10 mouse cellular contexts compared by ENCODE assay signal in the genomic region with DNA sequence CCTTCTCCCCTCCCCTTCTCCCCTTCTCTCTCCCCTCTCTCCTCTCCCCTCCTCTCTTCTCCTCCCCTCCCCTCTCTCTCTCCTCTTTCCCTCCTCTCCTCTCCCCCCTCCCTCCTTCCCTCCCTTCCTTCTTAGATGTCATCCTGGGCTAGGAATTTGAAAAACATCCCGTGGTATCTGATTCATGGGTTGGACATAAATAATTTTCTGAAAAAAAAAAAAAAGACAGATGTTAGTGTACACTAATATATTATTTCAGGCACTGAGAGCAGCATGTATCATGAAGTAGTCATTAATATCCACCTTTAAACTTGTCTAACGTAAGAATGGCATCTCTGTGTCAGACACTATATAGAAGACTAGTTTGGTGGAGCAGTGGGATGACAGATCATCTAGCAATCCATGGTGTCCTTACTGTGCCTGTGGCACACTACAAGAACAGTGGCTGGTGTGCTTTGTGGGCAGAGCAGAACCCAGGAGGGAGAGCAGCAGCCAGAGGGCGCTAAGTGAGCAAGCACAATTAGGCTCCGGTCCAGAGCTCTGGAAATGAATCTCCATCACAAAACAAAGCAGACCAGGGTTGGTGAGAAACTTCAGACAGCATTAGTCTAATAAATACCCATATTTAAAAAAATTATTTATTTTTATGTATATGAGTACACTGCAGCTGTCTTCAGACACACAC. TPM values are rescaled to one million over a fixed set of nuclear protein-coding genes. Genes with fewer than 3 reads are reported as not detected.
DNase-seq lines count a peak whose midpoint lies in the region; ATAC-seq and TF ChIP-seq lines count a peak whose summit lies in the region.
"Had no signal": no experiment of that assay in that cellular context is flagged by ENCODE, and none has a peak within 500 bp of the region (broad histone marks: within the 10 kb centered on the region; RNA-seq: fewer than 3 reads in every experiment).

No protein-coding gene starts in this region.

- no peak overlapping the region for H3K27ac ChIP-seq in forebrain, postnatal 0 days (ENCODE audit: low read depth, low read length)
- no peak overlapping the region for H3K27ac ChIP-seq in forebrain, embryonic 15.5 days (replicated peaks)
- H3K27ac ChIP-seq in limb, embryonic 11.5 days (replicated peaks; ENCODE audit: low read depth, low read length): no peak overlapping the region
- H3K27ac ChIP-seq in limb, embryonic 10.5 days: no peak overlapping the region
- H3K27ac ChIP-seq: heart, embryonic 15.5 days; macrophage had no signal

- no peak for DNase-seq in forebrain, postnatal 0 days
- DNase-seq in limb, embryonic 11.5 days (ENCODE audit: low spot score): peak; percentile 37
- no peak for DNase-seq in limb, embryonic 10.5 days (ENCODE audit: low spot score)
- peak; percentile 77 for DNase-seq in ES-CJ7 (ENCODE audit: low read depth, low spot score)
- DNase-seq in heart, postnatal 4 days: peak; percentile 52
- no peak for DNase-seq in thymus, postnatal 25 days

- H3K4me3 ChIP-seq in forebrain, postnatal 0 days (ENCODE audit: low read depth, low read length): no peak overlapping the region
- H3K4me3 ChIP-seq in forebrain, embryonic 15.5 days: no peak overlapping the region
- no peak overlapping the region for H3K4me3 ChIP-seq in limb, embryonic 11.5 days (ENCODE audit: low read depth, low read length)
- no peak overlapping the region for H3K4me3 ChIP-seq in limb, embryonic 10.5 days
- H3K4me3 ChIP-seq: heart, embryonic 15.5 days had no signal

- no peaks in the 10 kb centered on the region for H3K27me3 ChIP-seq in forebrain, postnatal 0 days (ENCODE audit: insufficient read depth, low read length)
- no peaks in the 10 kb centered on the region for H3K27me3 ChIP-seq in forebrain, embryonic 15.5 days
- H3K27me3 ChIP-seq in limb, embryonic 11.5 days (ENCODE audit: control insufficient read depth, insufficient read depth, low read length): no peaks in the 10 kb centered on the region
- H3K27me3 ChIP-seq in limb, embryonic 10.5 days (ENCODE audit: low read depth, poor library complexity, severe bottlenecking): no peaks in the 10 kb centered on the region
- H3K27me3 ChIP-seq: heart, embryonic 15.5 days had no signal

- no peaks in the 10 kb centered on the region for H3K4me1 ChIP-seq in forebrain, postnatal 0 days (ENCODE audit: insufficient read depth)
- no peaks in the 10 kb centered on the region for H3K4me1 ChIP-seq in forebrain, embryonic 15.5 days
- H3K4me1 ChIP-seq in limb, embryonic 11.5 days (ENCODE audit: control insufficient read depth, insufficient read depth, low read length): no peaks in the 10 kb centered on the region
- no peaks in the 10 kb centered on the region for H3K4me1 ChIP-seq in limb, embryonic 10.5 days
- H3K4me1 ChIP-seq: heart, embryonic 15.5 days had no signal

- TF ChIP-seq CTCF in forebrain, postnatal 0 days (IDR thresholded peaks at IDR 0.05; ENCODE audit: low read depth): peak; percentile 43; the same call in 1 of the 2 replicates

- ATAC-seq in forebrain, postnatal 0 days: no peak
- no peak for ATAC-seq in forebrain, embryonic 15.5 days (replicated peaks)
- ATAC-seq in limb, embryonic 11.5 days (ENCODE audit: insufficient number of reproducible peaks, low FRiP score, low TSS enrichment, low read depth): no peak
- no peak for ATAC-seq in inflammation-experienced regulatory T-cells, adult 6 months

- 50% methylated on average over 4 of the region's 4 CpGs for WGBS in forebrain, postnatal 0 days
- WGBS in forebrain, embryonic 15.5 days: 49% methylated on average over 4 of the region's 4 CpGs
- WGBS in limb, embryonic 11.5 days: 62% methylated on average over 4 of the region's 4 CpGs
- WGBS in limb, embryonic 10.5 days: 69% methylated on average over 4 of the region's 4 CpGs

- no peaks in the 10 kb centered on the region for H3K36me3 ChIP-seq in forebrain, postnatal 0 days (ENCODE audit: insufficient read depth)
- H3K36me3 ChIP-seq in forebrain, embryonic 15.5 days: no peaks in the 10 kb centered on the region
- H3K36me3 ChIP-seq in limb, embryonic 11.5 days (ENCODE audit: control insufficient read depth, insufficient read depth, low read length): no peaks in the 10 kb centered on the region
- no peaks in the 10 kb centered on the region for H3K36me3 ChIP-seq in limb, embryonic 10.5 days
- H3K36me3 ChIP-seq: heart, embryonic 15.5 days had no signal

- H3K9ac ChIP-seq in forebrain, postnatal 0 days: no peak overlapping the region
- H3K9ac ChIP-seq in forebrain, embryonic 15.5 days (replicated peaks): no peak overlapping the region
- no peak overlapping the region for H3K9ac ChIP-seq in limb, embryonic 11.5 days (ENCODE audit: low read length)
- H3K9ac ChIP-seq: heart, embryonic 15.5 days had no signal

- no peak overlapping the region for H3K4me2 ChIP-seq in forebrain, postnatal 0 days (ENCODE audit: low read depth)
- no peak overlapping the region for H3K4me2 ChIP-seq in forebrain, embryonic 15.5 days (replicated peaks)
- H3K4me2 ChIP-seq in limb, embryonic 11.5 days (ENCODE audit: low read depth, severe bottlenecking): no peak overlapping the region
- H3K4me2 ChIP-seq: heart, embryonic 15.5 days had no signal

- H3K9me3 ChIP-seq in forebrain, postnatal 0 days (ENCODE audit: low read length): no peaks in the 10 kb centered on the region
- H3K9me3 ChIP-seq in forebrain, embryonic 15.5 days: no peaks in the 10 kb centered on the region
- H3K9me3 ChIP-seq in limb, embryonic 11.5 days (ENCODE audit: control insufficient read depth, low read length): no peaks in the 10 kb centered on the region
- no peaks in the 10 kb centered on the region for H3K9me3 ChIP-seq in limb, embryonic 10.5 days (replicated peaks)
- H3K9me3 ChIP-seq: heart, embryonic 15.5 days had no signal

RNA-seq across cellular contexts. Expression of gene Slc17a5, which starts 13.3 kb away (rescaled TPM):
- 11.1 and 11.5 TPM in 2 replicates for total RNA-seq in forebrain, postnatal 0 days (2014; rRNA removed)
- polyA plus RNA-seq in forebrain, postnatal 0 days (2015; fragmentation: Nextera tagmentation; extraction: Ambion mirVana): 10.5 and 16.1 TPM in 2 replicates
- polyA plus RNA-seq in forebrain, embryonic 15.5 days (2015; fragmentation: Nextera tagmentation; extraction: Ambion mirVana): 15.9 and 18.0 TPM in 2 replicates
- 14.6 and 15.0 TPM in 2 replicates for polyA plus RNA-seq in limb, embryonic 11.5 days (2014; fragmentation: Nextera tagmentation; extraction: Ambion mirVana)
- 10.5 and 13.0 TPM in 2 replicates for polyA plus RNA-seq in limb, embryonic 10.5 days (2016; fragmentation: Nextera tagmentation; extraction: Ambion mirVana)
- 1 to 10 TPM; 6.9 to 7.2 TPM for total RNA-seq in heart, postnatal 4 days (2021)
- polyA plus RNA-seq in inflammation-experienced regulatory T-cells, adult 6 months (2017; shearing (Covaris generic)): 10 to 100 TPM in 2 of 3 experiments, 1 to 10 TPM in 1; 8.2 to 12.0 (median 11.3) TPM

RNA-seq across cellular contexts. Expression of gene Cd109, which starts 14.2 kb away (rescaled TPM):
- total RNA-seq in forebrain, postnatal 0 days (2014; rRNA removed): 1.6 and 3.9 TPM in 2 replicates
- 0.86 and 1.2 TPM in 2 replicates for polyA plus RNA-seq in forebrain, postnatal 0 days (2015; fragmentation: Nextera tagmentation; extraction: Ambion mirVana)
- polyA plus RNA-seq in forebrain, embryonic 15.5 days (2015; fragmentation: Nextera tagmentation; extraction: Ambion mirVana): 1.1 and 1.5 TPM in 2 replicates
- polyA plus RNA-seq in limb, embryonic 11.5 days (2014; fragmentation: Nextera tagmentation; extraction: Ambion mirVana): 5.0 and 5.7 TPM in 2 replicates
- polyA plus RNA-seq in limb, embryonic 10.5 days (2016; fragmentation: Nextera tagmentation; extraction: Ambion mirVana): 3.8 and 3.9 TPM in 2 replicates
- 10 to 100 TPM; 12.5 to 13.7 TPM for total RNA-seq in heart, postnatal 4 days (2021)
- polyA plus RNA-seq in inflammation-experienced regulatory T-cells, adult 6 months (2017; shearing (Covaris generic)): 1 to 10 TPM in 1 of 3 experiments, under 1 TPM in 2; 0.16 to 1.3 (median 0.39) TPM

Comparison
In these comparisons a context has a peak if more than half of its experiments do, and no peak if none do; other contexts are left out.
1. DNase-seq: peak in limb, embryonic 11.5 days (single experiment), ES-CJ7 (single experiment) and heart, postnatal 4 days (single experiment); none in forebrain, postnatal 0 days (single experiment), limb, embryonic 10.5 days (single experiment) and thymus, postnatal 25 days (single experiment).